Mouse (Mus musculus) intestine, embryonic 15.5 days (tissue): ENCODE data around the gene Gnmt. TPM values are rescaled to one million over a fixed set of nuclear protein-coding genes. Genes with fewer than 3 reads are reported as not detected.

Experiments used
- polyA plus RNA-seq: library from polyadenylated mRNA; unstranded; fragments of >200 nt; fragmentation: Nextera tagmentation; extraction: Ambion mirVana; gene quantifications from 2 replicates; pipeline ENCODE4 v1.2.1, GENCODE M21; 2015

Gnmt gene
- polyA plus RNA-seq, 1 experiment from 2014 or later: 3.2 TPM

Other genes starting within 250 kb of the Gnmt start
- gene Ttbk1, start 241.5 kb downstream of the Gnmt start, polyA plus RNA-seq: 0.24 and 0.26 TPM in 2 replicates
- gene Dnph1, start 232.5 kb downstream of the Gnmt start, polyA plus RNA-seq: 48.7 and 48.9 TPM in 2 replicates
- 2.8 and 3.4 TPM in 2 replicates for gene Cul9, start 182.8 kb downstream of the Gnmt start, polyA plus RNA-seq
- 7.6 and 8.9 TPM in 2 replicates for gene Srf, start 173.0 kb downstream of the Gnmt start, polyA plus RNA-seq
- 61.8 and 66.2 TPM in 2 replicates for gene Ptk7, start 99.7 kb downstream of the Gnmt start, polyA plus RNA-seq
- gene Klc4, start 83.1 kb downstream of the Gnmt start, polyA plus RNA-seq: 64.6 and 73.2 TPM in 2 replicates
- gene Mrpl2, start 82.9 kb downstream of the Gnmt start, polyA plus RNA-seq: 148 and 156 TPM in 2 replicates
- gene Cul7, start 78.8 kb downstream of the Gnmt start, polyA plus RNA-seq: 41.1 and 45.7 TPM in 2 replicates
- gene Rrp36, start 54.8 kb downstream of the Gnmt start, polyA plus RNA-seq: 56.4 and 58.4 TPM in 2 replicates
- 133 and 151 TPM in 2 replicates for gene Mea1, start 50.4 kb downstream of the Gnmt start, polyA plus RNA-seq
- 104 and 107 TPM in 2 replicates for gene Klhdc3, start 48.3 kb downstream of the Gnmt start, polyA plus RNA-seq
- 71.8 and 79.9 TPM in 2 replicates for gene Ppp2r5d, start 24.1 kb downstream of the Gnmt start, polyA plus RNA-seq
- 22.6 and 24.8 TPM in 2 replicates for gene Pex6, start 17.7 kb downstream of the Gnmt start, polyA plus RNA-seq
- 73.9 and 74.9 TPM in 2 replicates for gene Cnpy3, start 23.0 kb upstream of the Gnmt start, polyA plus RNA-seq
- gene Ptcra, start 34.5 kb upstream of the Gnmt start, polyA plus RNA-seq: 0.40 and 0.56 TPM in 2 replicates
- 81.1 and 96.9 TPM in 2 replicates for gene 2310039H08Rik, start 43.5 kb upstream of the Gnmt start, polyA plus RNA-seq
- gene Rpl7l1, start 53.5 kb upstream of the Gnmt start, polyA plus RNA-seq: 149 and 167 TPM in 2 replicates
- gene Bicral, start 129.3 kb upstream of the Gnmt start, polyA plus RNA-seq: 3.5 and 4.6 TPM in 2 replicates
- gene Tbcc, start 161.5 kb upstream of the Gnmt start, polyA plus RNA-seq: 48.2 and 48.6 TPM in 2 replicates
- not detected in 2 replicates for gene Prph2, start 181.3 kb upstream of the Gnmt start, polyA plus RNA-seq